Mouse (Mus musculus): ENCODE measurements around the gene Daxx.
A peak's percentile ranks its signal among the peaks of the same experiment; 100 is the strongest.

Gene Daxx

GRCm38 (mm10) chr17:33921361-33921760 lies 12.1 kb downstream of the Daxx start:
- DNase-seq: no peak

- DNase-seq: peak; percentile 59
Observed at GRCm38 (mm10) chr17:33924577-33925283, 15.5 kb downstream of the Daxx start.

GRCm38 (mm10) chr17:33925406-33926116 lies 16.3 kb downstream of the Daxx start:
- DNase-seq: no peak

GRCm38 (mm10) chr17:33926207-33926932 lies 17.2 kb downstream of the Daxx start:
- peak; percentile 57 for DNase-seq

GRCm38 (mm10) chr17:33928251-33928947 lies 19.2 kb downstream of the Daxx start:
- no peak for DNase-seq

- peak; percentile 92 for DNase-seq
Observed at GRCm38 (mm10) chr17:33929371-33930279, 20.4 kb downstream of the Daxx start, which contains the start of gene Rgl2. Gene Rgl2 (plus strand): TSS chr17:33929543.

- DNase-seq: peak; percentile 84
Observed at GRCm38 (mm10) chr17:33930280-33931158, 21.3 kb downstream of the Daxx start.

GRCm38 (mm10) chr17:33931159-33931866 lies 22.1 kb downstream of the Daxx start:
- DNase-seq: no peak

GRCm38 (mm10) chr17:33931947-33932346 lies 22.7 kb downstream of the Daxx start:
- no peak for DNase-seq

- peak; percentile 41 for DNase-seq
Observed at GRCm38 (mm10) chr17:33932448-33932847, 23.2 kb downstream of the Daxx start.

GRCm38 (mm10) chr17:33932970-33933369 lies 23.8 kb downstream of the Daxx start:
- DNase-seq: no peak

- DNase-seq: no peak
Observed at GRCm38 (mm10) chr17:33935422-33936055, 26.3 kb downstream of the Daxx start.

- DNase-seq: no peak
Observed at GRCm38 (mm10) chr17:33936993-33937392, 27.8 kb downstream of the Daxx start.

GRCm38 (mm10) chr17:33938783-33939182 lies 29.6 kb downstream of the Daxx start:
- no peak for DNase-seq

- DNase-seq: peak; percentile 94
Observed at GRCm38 (mm10) chr17:33940206-33940805, 31.1 kb downstream of the Daxx start, which contains the start of the genes Pfdn6 and Wdr46. Gene Pfdn6 (minus strand): TSS chr17:33940343. Gene Wdr46 (plus strand): TSS chr17:33940660.

- DNase-seq: no peak
Observed at GRCm38 (mm10) chr17:33940981-33941380, 31.8 kb downstream of the Daxx start.

GRCm38 (mm10) chr17:33941381-33941780 lies 32.2 kb downstream of the Daxx start:
- no peak for DNase-seq

- no peak for DNase-seq
Observed at GRCm38 (mm10) chr17:33943454-33943853, 34.2 kb downstream of the Daxx start.

Measured in kidney, adult 9 months (tissue).